Mouse (Mus musculus) limb, embryonic 10.5 days (tissue): ENCODE data around the gene Neurog1. TPM values are rescaled to one million over a fixed set of nuclear protein-coding genes. Genes with fewer than 3 reads are reported as not detected.

Experiments used
- DNase-seq: peaks from one replicate; pipeline ENCODE4 v3.0.0-alpha.2; 2017; ENCODE audit warnings: low spot score
- H3K27ac ChIP-seq: fragments of 300-500 bp; sonication (generic); 2 replicates; pipeline ENCODE4 v1.5.1; 2016; ENCODE audit warnings: mild to moderate bottlenecking
- H3K27me3 ChIP-seq: fragments of 300-500 bp; sonication (generic); 2 replicates; pipeline ENCODE4 v1.6.1; 2016; ENCODE audit warnings: low read depth, mild to moderate bottlenecking; ENCODE audit not compliant: poor library complexity, severe bottlenecking
- H3K36me3 ChIP-seq: fragments of 300-500 bp; sonication (generic); 2 replicates; pipeline ENCODE4 v1.6.1; 2016; ENCODE audit warnings: mild to moderate bottlenecking, moderate library complexity
- H3K4me1 ChIP-seq: fragments of 300-500 bp; sonication (generic); 2 replicates; pipeline ENCODE4 v1.6.1; 2016
- H3K4me3 ChIP-seq: fragments of 300-500 bp; sonication (generic); 2 replicates; pipeline ENCODE4 v1.5.1; 2016; ENCODE audit warnings: mild to moderate bottlenecking, moderate library complexity
- H3K9me3 ChIP-seq: fragments of 300-500 bp; sonication (generic); replicated peaks from 2 replicates; pipeline ENCODE4 v1.6.1; 2016; ENCODE audit warnings: mild to moderate bottlenecking
- WGBS: fragments of 180-500 bp; shearing (Covaris S2); methylation state at CpG from one replicate; pipeline ENCODE4 v1.1.7; 2016; 5-methylcytosine and 5-hydroxymethylcytosine counted together
- polyA plus RNA-seq: library from polyadenylated mRNA; unstranded; fragments of >200 nt; fragmentation: Nextera tagmentation; extraction: Ambion mirVana; gene quantifications from 2 replicates; pipeline ENCODE4 v1.2.1, GENCODE M21; 2016

The Neurog1 gene
- 0.11 TPM in 1 of 2 replicates, not detected in the other for polyA plus RNA-seq

GRCm38 (mm10) chr13:56251924-56252619 lies at the start of gene Neurog1:
Gene Neurog1 (minus strand): TSS chr13:56252163.
- Histone ChIP-seq H3K9me3 (no peaks in the 10 kb centered on the region), H3K36me3 (no peaks in the 10 kb centered on the region), H3K27ac (peak within 1 kb of the TSS; percentile 14; the same call in 1 of the 2 replicates), H3K4me1 (peaks cover 25% of the 10 kb centered on the region), H3K4me3 (peak within 1 kb of the TSS; percentile 53), H3K27me3 (peaks cover 100% of the 10 kb centered on the region)
- peak; percentile 76 for DNase-seq
- under 1% methylated on average over 65 of the region's 65 CpGs for WGBS

- WGBS, result 94% methylated on average over 11 of the region's 11 CpGs
- peaks cover 50% of the 10 kb centered on the region for H3K4me1 ChIP-seq
- no peak overlapping the region for H3K27ac ChIP-seq
- H3K27me3 ChIP-seq, result peaks cover 49% of the 10 kb centered on the region
- H3K36me3 ChIP-seq, result no peaks in the 10 kb centered on the region
- H3K4me3 ChIP-seq, result no peak overlapping the region
- DNase-seq, result no peak
- H3K9me3 ChIP-seq, result no peaks in the 10 kb centered on the region
Measured at GRCm38 (mm10) chr13:56299336-56299735, 47.4 kb upstream of the Neurog1 start.

DNA sequence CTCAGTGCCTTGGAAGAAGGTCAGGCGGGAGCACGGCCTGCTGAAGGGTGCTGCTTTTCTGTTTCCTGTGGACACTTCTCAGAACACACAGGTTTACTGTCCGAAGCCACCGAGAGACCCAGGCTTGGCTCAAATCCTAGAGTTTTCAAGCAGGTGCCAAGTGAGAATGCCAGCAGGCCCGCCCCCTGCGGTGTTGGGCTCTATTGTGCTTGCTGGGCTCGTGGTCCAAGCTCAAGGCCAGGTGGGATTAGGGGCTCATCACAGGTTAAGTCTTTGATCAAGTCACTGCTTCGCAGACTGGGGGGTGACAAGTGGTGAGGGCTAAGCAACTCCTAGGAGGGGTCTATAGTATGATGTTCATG lies 44.7 kb upstream of the Neurog1 start:
- H3K4me1 ChIP-seq, result peaks cover 44% of the 10 kb centered on the region
- H3K27me3 ChIP-seq, result peaks cover 76% of the 10 kb centered on the region
- H3K27ac ChIP-seq, result peak overlapping the region; percentile 89
- 7% methylated on average over 8 of the region's 8 CpGs for WGBS
- no peaks in the 10 kb centered on the region for H3K9me3 ChIP-seq
- no peak for DNase-seq
- H3K4me3 ChIP-seq, result peak overlapping the region; percentile 69
- H3K36me3 ChIP-seq, result 0 out of 2 replicates have a peak, but pooled peaks cover 5% of the 10 kb centered on the region

DNA sequence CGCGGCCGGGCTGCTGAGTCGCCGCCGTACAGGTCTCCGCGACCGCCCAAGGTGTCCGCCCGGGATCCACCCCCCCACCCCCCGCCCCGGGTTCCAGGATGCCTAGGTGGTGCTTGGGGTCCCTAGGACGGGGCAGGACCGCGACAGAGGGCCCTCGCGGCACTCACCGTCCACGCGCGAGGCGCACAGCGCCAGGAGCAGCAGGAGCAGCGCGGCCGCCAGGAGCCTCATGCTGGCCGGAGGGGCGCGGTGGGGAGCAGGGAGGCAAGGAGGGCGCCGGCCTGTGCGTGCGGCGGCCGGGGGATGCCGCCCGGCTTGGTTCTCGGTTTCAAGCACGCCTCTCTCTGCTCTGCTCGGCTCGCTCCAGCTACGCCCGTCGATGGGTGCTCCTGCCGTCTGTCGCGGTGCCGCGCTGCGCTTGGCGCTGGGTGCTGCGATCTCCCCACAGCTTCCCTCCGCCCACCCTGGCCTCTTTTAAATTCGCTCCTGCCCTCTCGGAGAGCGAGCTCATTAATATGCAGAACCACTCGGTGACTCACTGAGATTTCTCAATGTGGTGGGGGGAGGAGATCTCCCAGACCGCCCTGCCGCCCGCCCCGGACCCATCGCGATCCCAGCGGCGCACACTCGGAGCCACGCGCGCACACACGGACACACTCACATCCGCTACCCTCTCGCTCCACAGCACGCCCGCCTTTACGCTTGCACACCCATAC lies 44.1 kb upstream of the Neurog1 start, which contains the start of gene Cxcl14:
Gene Cxcl14 (minus strand): TSS at position 609 of the 716 bp plus-strand sequence.
- peaks cover 81% of the 10 kb centered on the region for H3K27me3 ChIP-seq
- H3K4me3 ChIP-seq, result peak within 1 kb of the TSS; percentile 69
- DNase-seq, result peak; percentile 72
- WGBS, result under 1% methylated on average over 76 of the region's 76 CpGs
- H3K4me1 ChIP-seq, result peaks cover 47% of the 10 kb centered on the region
- peak within 1 kb of the TSS; percentile 89 for H3K27ac ChIP-seq
- H3K36me3 ChIP-seq, result 0 out of 2 replicates have a peak, but pooled peaks cover 10% of the 10 kb centered on the region
- no peaks in the 10 kb centered on the region for H3K9me3 ChIP-seq

DNA sequence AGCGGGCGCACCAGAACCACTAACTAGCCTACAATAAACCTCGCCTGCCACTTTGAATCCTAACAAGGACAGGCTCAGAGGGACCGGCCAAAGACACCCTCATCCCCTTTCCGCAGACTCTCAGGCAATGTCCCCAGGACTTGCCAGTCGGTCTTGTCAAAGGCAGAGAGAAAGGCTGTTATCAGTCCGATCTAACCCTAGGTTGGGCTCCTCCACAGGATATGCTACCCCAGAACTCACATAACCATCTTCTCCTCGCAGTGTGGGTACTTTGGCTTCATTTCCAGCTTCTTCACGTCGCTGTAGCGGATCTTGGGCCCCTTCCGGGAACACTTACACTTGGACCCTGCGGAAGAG lies 43.6 kb upstream of the Neurog1 start:
- Histone ChIP-seq H3K4me1 (peaks cover 52% of the 10 kb centered on the region), H3K4me3 (peak overlapping the region; percentile 69), H3K9me3 (no peaks in the 10 kb centered on the region), H3K36me3 (peaks cover 15% of the 10 kb centered on the region; the same call in 1 of the 2 replicates), H3K27ac (peak overlapping the region; percentile 89), H3K27me3 (peaks cover 86% of the 10 kb centered on the region)
- WGBS, result 3% methylated on average over 13 of the region's 13 CpGs
- peak; percentile 66 for DNase-seq

- Histone ChIP-seq H3K4me3 (peak overlapping the region; percentile 69), H3K4me1 (peaks cover 56% of the 10 kb centered on the region), H3K27ac (peak overlapping the region; percentile 89), H3K27me3 (peaks cover 87% of the 10 kb centered on the region), H3K36me3 (peaks cover 15% of the 10 kb centered on the region; the same call in 1 of the 2 replicates), H3K9me3 (no peaks in the 10 kb centered on the region)
- 2% methylated on average over 10 of the region's 10 CpGs for WGBS
- no peak for DNase-seq
Measured at GRCm38 (mm10) chr13:56294908-56295307, 42.9 kb upstream of the Neurog1 start.

DNA sequence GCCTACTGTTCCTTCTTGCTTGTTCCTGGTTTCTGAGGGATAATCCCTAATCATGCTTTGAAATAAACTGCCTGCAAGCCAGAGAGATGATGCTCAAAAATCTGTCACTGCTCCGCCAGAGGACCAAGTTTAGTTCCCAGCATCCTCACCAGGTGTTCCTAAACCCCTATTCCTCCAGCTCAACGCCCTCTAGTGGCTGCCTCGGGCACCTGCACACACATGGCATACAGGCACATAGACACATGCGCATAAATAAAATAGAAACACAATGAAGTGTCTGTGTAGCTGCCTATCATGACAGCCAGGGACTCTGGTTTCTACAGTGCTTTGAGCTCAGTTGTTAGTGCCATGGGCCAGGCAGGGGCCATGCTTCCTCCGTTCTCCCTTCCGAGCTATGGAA lies 38.0 kb upstream of the Neurog1 start:
- DNase-seq, result no peak
- H3K4me3 ChIP-seq, result no peak overlapping the region
- peaks cover 50% of the 10 kb centered on the region for H3K4me1 ChIP-seq
- H3K27me3 ChIP-seq, result peaks cover 44% of the 10 kb centered on the region
- H3K36me3 ChIP-seq, result peaks cover 15% of the 10 kb centered on the region; the same call in 1 of the 2 replicates
- no peaks in the 10 kb centered on the region for H3K9me3 ChIP-seq
- 77% methylated on average over 6 of the region's 6 CpGs for WGBS
- H3K27ac ChIP-seq, result peak overlapping the region; percentile 86

- peaks cover 46% of the 10 kb centered on the region for H3K4me1 ChIP-seq
- no peaks in the 10 kb centered on the region for H3K9me3 ChIP-seq
- peak overlapping the region; percentile 25 for H3K4me3 ChIP-seq
- H3K27me3 ChIP-seq, result peaks cover 37% of the 10 kb centered on the region
- peak; percentile 62 for DNase-seq
- H3K27ac ChIP-seq, result peak overlapping the region; percentile 86
- H3K36me3 ChIP-seq, result peaks cover 15% of the 10 kb centered on the region; the same call in 1 of the 2 replicates
- 54% methylated on average over 11 of the region's 11 CpGs for WGBS
Measured at GRCm38 (mm10) chr13:56289261-56289660, 37.3 kb upstream of the Neurog1 start.

- Histone ChIP-seq H3K27me3 (peaks cover 30% of the 10 kb centered on the region), H3K4me3 (peak overlapping the region; percentile 25; the same call in 1 of the 2 replicates), H3K4me1 (peaks cover 43% of the 10 kb centered on the region), H3K36me3 (peaks cover 15% of the 10 kb centered on the region; the same call in 1 of the 2 replicates), H3K9me3 (no peaks in the 10 kb centered on the region), H3K27ac (peak overlapping the region; percentile 86)
- DNase-seq, result no peak
- WGBS, result 41% methylated on average over 4 of the region's 4 CpGs
Measured at GRCm38 (mm10) chr13:56288601-56289000, 36.6 kb upstream of the Neurog1 start.

GRCm38 (mm10) chr13:56287091-56287490 lies 35.1 kb upstream of the Neurog1 start:
- H3K4me1 ChIP-seq, result peaks cover 40% of the 10 kb centered on the region
- no peaks in the 10 kb centered on the region for H3K9me3 ChIP-seq
- WGBS, result 81% methylated on average over 9 of the region's 9 CpGs
- peaks cover 15% of the 10 kb centered on the region; the same call in 1 of the 2 replicates for H3K36me3 ChIP-seq
- peaks cover 15% of the 10 kb centered on the region for H3K27me3 ChIP-seq
- 0 out of 2 replicates have a peak overlapping the region, but pooled peaks have one; percentile 79 for H3K27ac ChIP-seq
- no peak for DNase-seq
- H3K4me3 ChIP-seq, result no peak overlapping the region

- Histone ChIP-seq H3K4me1 (peaks cover 12% of the 10 kb centered on the region), H3K27me3 (no peaks in the 10 kb centered on the region), H3K4me3 (no peak overlapping the region), H3K36me3 (no peaks in the 10 kb centered on the region), H3K27ac (no peak overlapping the region), H3K9me3 (no peaks in the 10 kb centered on the region)
- DNase-seq, result no peak
- WGBS, result 95% methylated on average over 13 of the region's 13 CpGs
Measured at GRCm38 (mm10) chr13:56283321-56283720, 31.4 kb upstream of the Neurog1 start.

- Histone ChIP-seq H3K36me3 (no peaks in the 10 kb centered on the region), H3K4me1 (0 out of 2 replicates have a peak, but pooled peaks cover 3% of the 10 kb centered on the region)
- WGBS, result 76% methylated on average over 6 of the region's 6 CpGs
Measured at GRCm38 (mm10) chr13:56280356-56280755, 28.4 kb upstream of the Neurog1 start.

GRCm38 (mm10) chr13:56279439-56279838 lies 27.5 kb upstream of the Neurog1 start:
- DNase-seq, result peak; percentile 95

More at GRCm38 (mm10) chr13:56280356-56280755, 28.4 kb upstream of the Neurog1 start:
- H3K9me3 ChIP-seq, result no peaks in the 10 kb centered on the region
- no peaks in the 10 kb centered on the region for H3K27me3 ChIP-seq
- H3K27ac ChIP-seq, result no peak overlapping the region
- H3K4me3 ChIP-seq, result no peak overlapping the region
- no peak for DNase-seq

More at GRCm38 (mm10) chr13:56279439-56279838, 27.5 kb upstream of the Neurog1 start:
- H3K27me3 ChIP-seq, result no peaks in the 10 kb centered on the region
- no peak overlapping the region for H3K4me3 ChIP-seq
- peak overlapping the region; percentile 32; the same call in 1 of the 2 replicates for H3K27ac ChIP-seq
- no peaks in the 10 kb centered on the region for H3K4me1 ChIP-seq
- 20% methylated on average over 8 of the region's 8 CpGs for WGBS
- H3K9me3 ChIP-seq, result no peaks in the 10 kb centered on the region
- no peaks in the 10 kb centered on the region for H3K36me3 ChIP-seq
